Mouse (Mus musculus) spleen, adult 2 months (tissue): ENCODE results near the gene Olfr976.

ENCODE experiments used
- CTCF ChIP-seq: fragments of 200-500 bp; IDR thresholded peaks from 2 replicates; pipeline ENCODE4 v1.5.1; 2011; ENCODE audit warnings: mild to moderate bottlenecking, inconsistent platforms; ENCODE audit not compliant: insufficient read depth, insufficient read length, insufficient replicate concordance; ENCODE audit errors: extremely low read depth
- POLR2A ChIP-seq: fragments of 200-500 bp; IDR thresholded peaks from 2 replicates; pipeline ENCODE4 v1.6.1; 2011; ENCODE audit warnings: low read depth, low read length, inconsistent platforms

DNA sequence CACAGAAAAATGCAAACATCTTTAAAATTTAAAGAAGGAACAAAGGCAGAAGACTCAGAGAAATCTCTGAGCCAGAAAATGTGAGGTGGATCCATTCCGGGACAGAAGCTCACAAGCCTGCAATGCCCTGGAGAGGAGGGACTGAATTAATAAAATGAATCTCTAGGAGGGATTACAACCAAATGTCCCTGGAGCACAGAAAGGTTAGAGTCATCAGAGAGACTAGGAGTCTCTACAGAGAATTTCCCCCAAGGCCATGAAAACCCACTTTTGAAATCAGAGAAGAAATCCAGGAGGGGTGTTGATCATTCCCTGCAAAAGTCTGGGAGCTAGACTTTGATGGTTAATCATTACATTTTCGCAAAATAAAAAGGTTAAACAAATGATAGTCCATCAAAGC lies 30.9 kb upstream of the Olfr976 start, which contains the start of gene Olfr978:
- TF ChIP-seq POLR2A, result no peak
- TF ChIP-seq CTCF, result no peak
